Mouse (Mus musculus) neural tube, embryonic 10.5 days (tissue): Measurements from ENCODE around the gene Catsperd.
"Not testable (repeated sequence)": the region's sequence is repeated elsewhere in the genome, so short reads cannot be mapped to it uniquely, and the experiment has no call there.

Source experiments
- DNase-seq: peaks from one replicate; pipeline ENCODE4 v3.0.0-alpha.2; 2017; ENCODE audit warnings: low spot score; ENCODE audit errors: extremely low spot score

The Catsperd gene

GRCm38 (mm10) chr17:56612565-56612939, 15.4 kb upstream of the Catsperd start:
- not testable (repeated sequence) for DNase-seq

- DNase-seq: peak; percentile 97
These were observed 14.6 kb upstream of the Catsperd start, which contains the start of gene Rpl36 for GRCm38 (mm10) chr17:56613236-56613844. Gene Rpl36, plus strand, starts transcription at chr17:56613416.

GRCm38 (mm10) chr17:56613893-56614292, 14.1 kb upstream of the Catsperd start:
- not testable (repeated sequence) for DNase-seq

- DNase-seq: no peak
These were observed 13.4 kb upstream of the Catsperd start for GRCm38 (mm10) chr17:56614391-56615135.

- no peak for DNase-seq
These were observed 12.7 kb upstream of the Catsperd start for GRCm38 (mm10) chr17:56615136-56615784.

GRCm38 (mm10) chr17:56615792-56616191, 12.2 kb upstream of the Catsperd start:
- DNase-seq: no peak

- no peak for DNase-seq
These were observed 11.2 kb upstream of the Catsperd start for GRCm38 (mm10) chr17:56616725-56617124.

GRCm38 (mm10) chr17:56617628-56618027, 10.3 kb upstream of the Catsperd start:
- no peak for DNase-seq

- DNase-seq: no peak
These were observed 2.4 kb upstream of the Catsperd start for GRCm38 (mm10) chr17:56625495-56625894.

GRCm38 (mm10) chr17:56626260-56626659, 1.7 kb upstream of the Catsperd start:
- DNase-seq: no peak

GRCm38 (mm10) chr17:56626754-56627470, 1.0 kb upstream of the Catsperd start, which contains the start of gene Lonp1:
Gene Lonp1, minus strand, starts transcription at chr17:56626887.
- DNase-seq: peak; percentile 99

GRCm38 (mm10) chr17:56629800-56630781, 2.1 kb downstream of the Catsperd start:
- not testable (repeated sequence) for DNase-seq

- DNase-seq: no peak
These were observed 3.9 kb downstream of the Catsperd start for GRCm38 (mm10) chr17:56631807-56632206.

- DNase-seq: no peak
These were observed 6.1 kb downstream of the Catsperd start for GRCm38 (mm10) chr17:56634023-56634422.

- no peak for DNase-seq
These were observed 15.3 kb downstream of the Catsperd start for GRCm38 (mm10) chr17:56643237-56643636.

GRCm38 (mm10) chr17:56647546-56647945, 19.6 kb downstream of the Catsperd start:
- DNase-seq: no peak

- DNase-seq: no peak
These were observed 23.9 kb downstream of the Catsperd start for GRCm38 (mm10) chr17:56651801-56652200.

GRCm38 (mm10) chr17:56654771-56655170, 26.8 kb downstream of the Catsperd start:
- DNase-seq: no peak

- DNase-seq: no peak
These were observed 27.4 kb downstream of the Catsperd start for GRCm38 (mm10) chr17:56655311-56655710.

- DNase-seq: no peak
These were observed 28.2 kb downstream of the Catsperd start for GRCm38 (mm10) chr17:56656171-56656570.
